Mouse (Mus musculus) liver, embryonic 14.5 days (tissue): Measurements from ENCODE around the gene Ldha. TPM values are rescaled to one million over a fixed set of nuclear protein-coding genes. Genes with fewer than 3 reads are reported as not detected.

Source experiments
- ATAC-seq: fragments of 200-750 bp; cut with Nextera tagmentation; 2 replicates; pipeline ENCODE4 v1.8.0; 2017; ENCODE audit warnings: moderate number of reproducible peaks, mild to moderate bottlenecking, moderate library complexity; ENCODE audit not compliant: insufficient read depth
- DNase-seq, 3 experiments: peaks; one replicate each; pipeline ENCODE4 v3.0.0-alpha.2; 2012 to 2013; ENCODE audit warnings: low read depth in 3 of 3, low spot score in 3 of 3
- H3K27ac ChIP-seq: fragments of 300-500 bp; sonication (generic); 2 replicates; pipeline ENCODE4 v1.5.1; 2014; ENCODE audit warnings: moderate library complexity, mild to moderate bottlenecking, control low read depth, inconsistent platforms
- H3K27me3 ChIP-seq: fragments of 300-500 bp; sonication (generic); 2 replicates; pipeline ENCODE4 v1.6.1; 2014; ENCODE audit warnings: mild to moderate bottlenecking, low read length, moderate library complexity; ENCODE audit not compliant: control insufficient read depth, insufficient read depth
- H3K36me3 ChIP-seq: fragments of 300-500 bp; sonication (generic); replicated peaks from 2 replicates; pipeline ENCODE4 v1.6.1; 2014; ENCODE audit warnings: low read depth; ENCODE audit not compliant: control insufficient read depth, insufficient read depth
- H3K4me1 ChIP-seq, 2 experiments: fragments of 200-500 bp in 1 of 2; fragments of 300-500 bp in 1 of 2; sonication (generic) in 1 of 2; replicated peaks; 2 replicates each; pipeline ENCODE4 v1.6.1; 2012 to 2014; ENCODE audit warnings: antibody characterized with exemption in 1 of 2, inconsistent platforms in 1 of 2, low read length in 1 of 2; ENCODE audit not compliant: control insufficient read depth in 2 of 2, insufficient read depth in 2 of 2
- H3K4me2 ChIP-seq: fragments of 300-500 bp; sonication (generic); 2 replicates; pipeline ENCODE4 v1.6.1; 2014; ENCODE audit warnings: low read depth, mild to moderate bottlenecking, control low read depth, moderate library complexity
- H3K4me3 ChIP-seq, 2 experiments: fragments of 200-500 bp in 1 of 2; fragments of 300-500 bp in 1 of 2; sonication (generic) in 1 of 2; 2 replicates each; pipeline ENCODE4 v1.5.1; 2012 to 2014; ENCODE audit warnings: low read depth in 2 of 2, low read length in 2 of 2, mild to moderate bottlenecking in 2 of 2, control low read depth in 1 of 2, inconsistent platforms in 1 of 2, moderate library complexity in 1 of 2; ENCODE audit not compliant: insufficient read depth in 1 of 2
- H3K9ac ChIP-seq: fragments of 300-500 bp; sonication (generic); replicated peaks from 2 replicates; pipeline ENCODE4 v1.6.1; 2014; ENCODE audit warnings: mild to moderate bottlenecking, control low read depth, moderate library complexity
- H3K9me3 ChIP-seq: fragments of 300-500 bp; sonication (generic); 2 replicates; pipeline ENCODE4 v1.6.1; 2016; ENCODE audit warnings: low read length, mixed read lengths; ENCODE audit not compliant: control insufficient read depth
- CTCF ChIP-seq: IDR thresholded peaks from 2 replicates; pipeline ENCODE4 v1.5.1; 2016; ENCODE audit warnings: antibody characterized with exemption, low read depth, control low read depth
- EP300 ChIP-seq: IDR thresholded peaks from 2 replicates; pipeline ENCODE4 v1.6.1; 2016; ENCODE audit warnings: antibody characterized with exemption, low read depth
- WGBS: fragments of 180-500 bp; shearing (Covaris S2); extraction: QIAGEN DNeasy Blood & Tissue Kit; methylation state at CpG from one replicate; pipeline ENCODE4 v1.1.7; 2014; ENCODE audit not compliant: insufficient replicate concordance; 5-methylcytosine and 5-hydroxymethylcytosine counted together
- polyA plus RNA-seq, 2 experiments: library from polyadenylated mRNA; depleted of rRNA in 1 of 2; stranded (reverse) in 1 of 2; unstranded in 1 of 2; fragments of >200 nt; fragmentation: Nextera tagmentation in 1 of 2; extraction: Ambion mirVana in 1 of 2; gene quantifications; 2 replicates each; pipeline versions ENCODE4 v1.2.1 to v1.2.3; 2012 to 2014

Ldha gene
- polyA plus RNA-seq, 2 experiments: 356 to 1,104 TPM

DNA sequence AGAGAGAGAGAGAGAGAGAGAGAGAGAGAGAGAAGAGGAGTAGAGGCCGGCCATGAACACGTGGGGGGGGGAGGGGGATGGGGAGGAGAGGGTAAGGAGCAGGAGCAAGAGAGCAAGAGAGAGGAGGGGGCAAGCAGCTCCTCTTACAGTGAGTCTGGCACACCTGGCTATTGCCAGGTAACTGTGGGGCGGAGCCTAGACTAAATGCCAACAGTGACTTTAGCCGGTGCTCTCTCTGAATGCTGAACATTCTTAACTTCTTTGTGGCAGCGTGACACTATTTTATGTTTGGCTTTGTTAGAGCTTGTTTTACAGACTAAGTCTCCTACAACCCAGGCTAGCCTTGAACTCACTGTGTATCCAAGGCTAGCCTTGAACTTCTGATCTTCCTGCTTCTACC, 1.0 kb downstream of the Ldha start:
- Histone ChIP-seq H3K4me2 (no peak overlapping the region), H3K9ac (no peak overlapping the region), H3K9me3 (no peaks in the 10 kb centered on the region), H3K36me3 (no peaks in the 10 kb centered on the region), H3K27ac (no peak overlapping the region), H3K4me1 (peaks cover 6 to 39% of the 10 kb centered on the region in 2 experiments), H3K27me3 (no peaks in the 10 kb centered on the region), H3K4me3 (no peak overlapping the region)
- DNase-seq: no peak
- no peak for TF ChIP-seq CTCF
- TF ChIP-seq EP300: no peak
- WGBS: 41% methylated on average over 4 of the region's 5 CpGs
- no peak for ATAC-seq

DNA sequence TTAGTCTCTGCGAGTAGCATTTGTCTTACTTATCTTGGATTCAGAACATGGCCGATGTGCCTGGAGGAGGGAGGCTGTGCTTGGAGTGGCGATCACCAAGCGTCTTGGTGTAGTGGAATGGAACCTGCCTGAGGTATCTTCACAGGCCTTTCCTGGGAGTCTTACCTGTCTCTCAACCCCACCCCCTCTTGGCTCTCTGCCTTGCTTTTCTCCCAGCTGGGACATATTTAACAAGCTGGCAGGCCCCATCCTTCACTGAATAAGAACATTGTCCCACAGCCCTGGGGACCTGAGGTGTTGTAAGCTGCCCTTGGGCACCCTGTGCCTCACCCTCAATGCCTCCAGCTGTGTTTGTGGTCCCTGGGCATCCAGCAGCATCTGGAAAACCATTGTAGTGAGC, 2.3 kb downstream of the Ldha start:
- 75% methylated on average over 4 of the region's 4 CpGs for WGBS

DNA sequence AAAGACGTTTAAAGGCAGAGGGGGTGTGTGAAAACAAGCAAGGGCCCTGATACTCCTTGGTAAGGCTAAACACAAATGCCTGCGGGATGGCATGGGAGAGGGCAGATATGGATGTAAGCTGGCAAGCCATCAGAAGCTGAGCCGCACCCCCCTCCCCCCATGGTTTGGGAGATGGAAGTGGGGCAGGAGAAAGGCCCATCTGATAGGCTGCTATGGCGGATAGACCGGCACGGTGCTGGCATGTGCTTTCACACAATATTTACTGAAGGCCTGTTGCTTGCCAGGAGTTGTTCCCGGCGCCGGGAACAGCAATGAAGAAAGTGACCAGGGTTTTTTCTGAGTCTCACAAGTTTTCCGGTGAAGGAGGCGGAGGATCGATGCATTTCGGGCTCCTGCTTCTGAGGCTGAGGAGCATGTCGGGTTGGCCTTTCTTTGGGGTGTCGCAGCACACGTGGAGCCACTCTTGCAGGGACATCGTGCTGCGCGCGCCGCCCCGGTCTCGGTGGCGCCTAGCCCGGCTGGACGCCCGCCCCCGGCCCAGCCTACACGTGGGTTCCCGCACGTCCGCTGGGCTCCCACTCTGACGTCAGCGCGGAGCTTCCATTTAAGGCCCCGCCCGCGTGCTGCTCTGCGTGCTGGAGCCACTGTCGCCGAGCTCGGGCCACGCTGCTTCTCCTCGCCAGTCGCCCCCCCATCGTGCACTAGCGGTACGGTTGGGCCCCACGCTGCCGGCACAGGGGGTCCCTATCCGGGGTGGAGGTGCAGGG, 4.1 kb downstream of the Ldha start:
- Histone ChIP-seq H3K36me3 (peaks cover 28% of the 10 kb centered on the region), H3K4me3 (peak overlapping the region; percentile 61 to 87), H3K4me1 (peaks cover 0 to 19% of the 10 kb centered on the region in 2 experiments; a peak in 3 of 4 replicates), H3K27ac (peak overlapping the region; percentile 0; the same call in 1 of the 2 replicates), H3K27me3 (no peaks in the 10 kb centered on the region), H3K9me3 (no peaks in the 10 kb centered on the region), H3K9ac (peak overlapping the region; percentile 71), H3K4me2 (peak overlapping the region; percentile 68)
- peak; percentile 82 for ATAC-seq
- under 1% methylated on average over 51 of the region's 51 CpGs for WGBS
- DNase-seq: peak; percentile 67 to 71 (median 67)
- 0 out of 2 replicates have a peak, but pooled peaks have one; percentile 25 for TF ChIP-seq EP300
- TF ChIP-seq CTCF: no peak

More for the DNA sequence above, 2.3 kb downstream of the Ldha start:
- no peak overlapping the region for H3K9ac ChIP-seq
- no peak overlapping the region for H3K4me2 ChIP-seq
- no peak for ATAC-seq
- no peak for TF ChIP-seq CTCF
- no peak for TF ChIP-seq EP300
- no peak for DNase-seq
- no peak overlapping the region for H3K4me3 ChIP-seq
- no peaks in the 10 kb centered on the region for H3K27me3 ChIP-seq
- no peaks in the 10 kb centered on the region for H3K9me3 ChIP-seq
- H3K36me3 ChIP-seq: peaks cover 11% of the 10 kb centered on the region
- no peak overlapping the region for H3K27ac ChIP-seq
- H3K4me1 ChIP-seq: peaks cover 6 to 36% of the 10 kb centered on the region in 2 experiments

DNA sequence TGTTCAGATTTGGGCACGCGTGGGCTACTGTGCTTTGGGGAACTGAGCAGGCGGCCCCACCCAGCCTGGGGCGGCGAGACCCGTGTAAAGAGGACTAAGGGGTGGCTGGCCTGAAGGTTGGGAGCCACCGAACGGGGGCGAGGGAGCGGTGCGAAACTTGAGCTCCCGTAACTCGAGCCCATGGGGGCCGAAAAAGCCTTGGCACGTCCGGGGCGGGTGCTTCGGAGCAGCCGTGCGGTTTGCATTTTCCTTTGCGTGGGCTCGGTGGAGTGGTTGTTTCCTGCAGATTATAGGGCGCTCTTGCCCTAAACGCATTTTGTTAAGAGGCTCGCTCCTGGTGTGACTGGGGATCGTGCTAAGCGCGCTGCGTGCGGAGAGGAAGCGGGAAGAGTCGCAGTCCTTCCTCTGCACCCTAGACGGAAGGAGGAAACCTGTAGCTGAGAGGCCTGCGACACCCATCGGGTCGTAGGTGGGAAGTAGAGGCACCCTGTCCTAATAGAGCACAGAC, 4.8 kb downstream of the Ldha start:
- ATAC-seq (peak; percentile 22; the same call in 1 of the 2 replicates), DNase-seq (no peak)
- Histone ChIP-seq H3K4me1 (peaks cover 0 to 15% of the 10 kb centered on the region in 2 experiments; a peak in 3 of 4 replicates), H3K27ac (peak overlapping the region; percentile 0), H3K4me3 (peak overlapping the region; percentile 61 to 87), H3K4me2 (peak overlapping the region; percentile 68), H3K9me3 (no peaks in the 10 kb centered on the region), H3K9ac (peak overlapping the region; percentile 71), H3K36me3 (peaks cover 32% of the 10 kb centered on the region), H3K27me3 (no peaks in the 10 kb centered on the region)
- TF ChIP-seq EP300 (no peak), CTCF (no peak)
- under 1% methylated on average over 36 of the region's 36 CpGs for WGBS

DNA sequence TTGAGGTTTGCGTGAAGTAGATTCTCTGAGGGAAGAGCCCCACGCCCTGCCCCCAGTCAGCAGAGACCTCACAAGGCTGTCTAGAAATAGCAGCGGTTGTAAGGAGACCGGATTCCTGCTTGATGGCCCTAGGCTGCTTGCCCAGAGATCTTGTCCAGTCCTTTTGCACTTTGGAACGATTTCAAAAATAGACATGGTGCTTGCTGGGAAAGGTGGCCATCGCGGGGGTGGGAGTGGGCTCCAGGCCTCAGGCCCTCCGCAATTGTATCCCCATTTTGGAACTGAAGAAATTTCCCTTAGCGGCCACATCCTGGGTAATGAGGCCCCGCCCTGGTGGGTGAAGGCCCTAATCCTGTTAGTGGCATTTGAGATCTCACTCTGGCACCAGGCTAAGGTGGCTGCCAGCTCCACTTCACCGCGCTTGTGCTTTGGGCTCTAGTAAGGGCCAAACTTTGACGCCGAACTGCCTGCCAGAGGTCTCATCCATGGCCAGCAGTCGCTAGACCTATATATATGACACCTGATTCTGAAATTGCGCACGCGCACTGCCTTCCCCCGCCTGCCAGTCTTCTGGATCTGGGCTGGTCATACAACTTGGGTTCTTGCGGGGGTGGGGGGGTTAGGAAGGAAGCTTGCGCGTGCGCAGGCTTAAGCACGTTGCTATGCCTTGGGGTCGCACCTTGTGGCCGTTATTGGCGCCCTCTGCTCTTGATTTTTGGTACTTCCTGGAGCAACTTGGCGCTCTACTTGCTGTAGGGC, 5.4 kb downstream of the Ldha start:
- TF ChIP-seq CTCF: peak; percentile 49
- TF ChIP-seq EP300: no peak
- DNase-seq (peak; percentile 42 to 61 (median 53)), ATAC-seq (peak; percentile 49)
- H3K27me3 ChIP-seq: no peaks in the 10 kb centered on the region
- H3K27ac ChIP-seq: peak overlapping the region; percentile 0
- H3K9me3 ChIP-seq: no peaks in the 10 kb centered on the region
- peaks cover 38% of the 10 kb centered on the region for H3K36me3 ChIP-seq
- peaks cover 0 to 15% of the 10 kb centered on the region in 2 experiments; a peak in 3 of 4 replicates for H3K4me1 ChIP-seq
- peak overlapping the region; percentile 61 to 87 for H3K4me3 ChIP-seq
- under 1% methylated on average over 28 of the region's 28 CpGs for WGBS
- peak overlapping the region; percentile 68 for H3K4me2 ChIP-seq
- peak overlapping the region; percentile 71 for H3K9ac ChIP-seq
